21 mouse cellular contexts compared by ENCODE assay signal in the genomic region with DNA sequence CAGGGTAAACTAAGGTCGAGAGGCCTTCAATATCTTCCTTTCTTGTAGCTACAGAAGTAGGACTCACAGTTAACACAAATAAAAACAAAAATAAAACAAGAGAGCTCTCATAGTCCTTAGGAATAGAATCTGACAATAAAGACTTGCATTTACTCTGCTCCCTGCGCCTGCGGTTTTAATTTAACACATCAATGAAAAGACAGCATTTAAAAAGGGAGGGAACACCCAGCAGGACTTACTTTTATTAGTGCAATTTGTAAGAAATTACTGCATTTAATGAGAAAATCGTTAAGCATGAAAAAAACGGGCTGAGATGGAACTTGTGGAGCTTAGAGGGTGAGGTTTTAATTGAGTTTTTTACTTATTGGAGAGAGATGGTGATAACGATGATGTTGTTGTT.
"Had no signal": no experiment of that assay in that cellular context is flagged by ENCODE, and none has a peak within 500 bp of the region (broad histone marks: within the 10 kb centered on the region; RNA-seq: fewer than 3 reads in every experiment).

No protein-coding gene starts in this region.

- H3K4me2 ChIP-seq: limb, embryonic 13.5 days; liver, embryonic 12.5 days; liver, embryonic 15.5 days; lung, embryonic 15.5 days; stomach, embryonic 15.5 days had no signal

- H3K36me3 ChIP-seq: lung, embryonic 15.5 days; stomach, embryonic 15.5 days had no signal

- H3K27ac ChIP-seq: kidney, postnatal 0 days; limb, embryonic 10.5 days; limb, embryonic 13.5 days; liver, embryonic 12.5 days; liver, embryonic 15.5 days; lung, embryonic 15.5 days; midbrain, embryonic 10.5 days; stomach, embryonic 15.5 days had no signal

- H3K9me3 ChIP-seq: limb, embryonic 10.5 days; limb, embryonic 13.5 days; liver, embryonic 12.5 days; liver, embryonic 15.5 days; lung, embryonic 15.5 days; midbrain, embryonic 10.5 days; stomach, embryonic 15.5 days had no signal

- DNase-seq: kidney, postnatal 25 days; layer of hippocampus, adult 9-11 months; liver; lung, adult 18-20 months; lung, postnatal 10 days; lung, postnatal 36 days; midbrain, embryonic 14.5 days; retina, postnatal 1 day; right cerebral cortex, postnatal 25 days; spleen, adult 18-20 months; thymus, postnatal 25 days had no signal

- H3K27me3 ChIP-seq: limb, embryonic 13.5 days; liver, embryonic 12.5 days; liver, embryonic 15.5 days; lung, embryonic 15.5 days; megakaryocyte, embryonic 14.5 days; stomach, embryonic 15.5 days had no signal

- H3K9ac ChIP-seq: limb, embryonic 13.5 days; liver, embryonic 12.5 days; liver, embryonic 15.5 days; lung, embryonic 15.5 days; stomach, embryonic 15.5 days had no signal

- ATAC-seq: liver, embryonic 12.5 days had no signal

- H3K4me3 ChIP-seq: layer of hippocampus, adult 2 months; limb, embryonic 10.5 days; limb, embryonic 13.5 days; liver, embryonic 12.5 days; liver, embryonic 15.5 days; lung, embryonic 15.5 days; megakaryocyte, embryonic 14.5 days; midbrain, embryonic 10.5 days; stomach, embryonic 15.5 days had no signal

- H3K4me1 ChIP-seq: limb, embryonic 10.5 days; liver, embryonic 12.5 days; liver, embryonic 15.5 days; midbrain, embryonic 10.5 days; stomach, embryonic 15.5 days had no signal
